Mouse (Mus musculus) liver, embryonic 11.5 days (tissue): Measurements from ENCODE around the gene Il1rapl2. TPM values are rescaled to one million over a fixed set of nuclear protein-coding genes. Genes with fewer than 3 reads are reported as not detected.

Experiments
- ATAC-seq: fragments of 200-750 bp; cut with Nextera tagmentation; replicated peaks from 2 replicates; pipeline ENCODE4 v1.8.0; 2017; ENCODE audit warnings: moderate number of reproducible peaks, mild to moderate bottlenecking, moderate TSS enrichment, moderate library complexity; ENCODE audit not compliant: low FRiP score
- DNase-seq: peaks from one replicate; pipeline ENCODE4 v3.0.0-alpha.2; 2017; ENCODE audit warnings: low spot score
- H3K27ac ChIP-seq: fragments of 300-500 bp; sonication (generic); 2 replicates; pipeline ENCODE4 v1.5.1; 2014; ENCODE audit warnings: mild to moderate bottlenecking, low read depth, low read length, control low read depth
- H3K27me3 ChIP-seq: fragments of 300-500 bp; sonication (generic); replicated peaks from 2 replicates; pipeline ENCODE4 v1.6.1; 2014; ENCODE audit warnings: low read length, mixed read lengths; ENCODE audit not compliant: control insufficient read depth, insufficient read depth
- H3K36me3 ChIP-seq: fragments of 300-500 bp; sonication (generic); 2 replicates; pipeline ENCODE4 v1.6.1; 2014; ENCODE audit warnings: mild to moderate bottlenecking, low read length, moderate library complexity, mixed read lengths; ENCODE audit not compliant: control insufficient read depth, insufficient read depth
- H3K4me1 ChIP-seq: fragments of 300-500 bp; sonication (generic); replicated peaks from 2 replicates; pipeline ENCODE4 v1.6.1; 2014; ENCODE audit warnings: low read length, mixed read lengths; ENCODE audit not compliant: control insufficient read depth, insufficient read depth
- H3K4me2 ChIP-seq: fragments of 300-500 bp; sonication (generic); 2 replicates; pipeline ENCODE4 v1.6.1; 2014; ENCODE audit warnings: mild to moderate bottlenecking, control low read depth, moderate library complexity
- H3K4me3 ChIP-seq: fragments of 300-500 bp; sonication (generic); 2 replicates; pipeline ENCODE4 v1.5.1; 2014; ENCODE audit warnings: low read depth, low read length, control low read depth
- H3K9ac ChIP-seq: fragments of 300-500 bp; sonication (generic); 2 replicates; pipeline ENCODE4 v1.6.1; 2014; ENCODE audit warnings: low read depth, low read length, control low read depth
- H3K9me3 ChIP-seq: fragments of 300-500 bp; sonication (generic); 2 replicates; pipeline ENCODE4 v1.6.1; 2016; ENCODE audit warnings: low read length, inconsistent platforms, mixed read lengths; ENCODE audit not compliant: control insufficient read depth
- WGBS: fragments of 180-500 bp; shearing (Covaris S2); extraction: QIAGEN DNeasy Blood & Tissue Kit; methylation state at CpG from one replicate; pipeline ENCODE4 v1.1.7; 2014; 5-methylcytosine and 5-hydroxymethylcytosine counted together
- polyA plus RNA-seq: library from polyadenylated mRNA; unstranded; fragments of >200 nt; fragmentation: Nextera tagmentation; extraction: Ambion mirVana; gene quantifications from 2 replicates; pipeline ENCODE4 v1.2.1, GENCODE M21; 2014

Gene Il1rapl2
- polyA plus RNA-seq, 1 experiment from 2014 or later = 0.21 TPM

DNA sequence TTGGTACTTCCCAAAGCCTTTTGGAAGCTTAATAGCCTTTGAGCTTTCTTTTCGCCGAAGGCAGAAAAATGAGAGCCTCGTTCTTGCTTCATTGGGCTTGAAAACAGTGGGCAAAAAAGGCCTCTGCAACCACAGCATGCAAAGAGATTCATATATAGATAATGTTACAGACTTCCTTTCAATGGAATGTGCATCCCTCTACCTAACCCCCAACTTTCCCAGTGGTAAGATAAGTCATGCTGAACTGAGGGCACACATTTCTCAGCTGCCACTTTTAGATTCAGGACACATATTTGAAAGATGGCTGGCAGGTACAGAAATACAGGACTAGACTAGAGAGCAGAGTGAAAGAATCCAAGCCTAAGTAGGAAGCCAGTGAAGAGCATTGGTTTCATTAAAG, 185.1 kb downstream of the Il1rapl2 start:
- no peak overlapping the region for H3K27ac ChIP-seq
- no peak overlapping the region for H3K4me3 ChIP-seq
- H3K4me1 ChIP-seq = no peaks in the 10 kb centered on the region
- H3K4me2 ChIP-seq = no peak overlapping the region
- no peak for DNase-seq
- no peaks in the 10 kb centered on the region for H3K27me3 ChIP-seq
- no peaks in the 10 kb centered on the region for H3K36me3 ChIP-seq
- no peak for ATAC-seq
- no peak overlapping the region for H3K9ac ChIP-seq
- 81% methylated on average over 3 of the region's 3 CpGs for WGBS
- no peaks in the 10 kb centered on the region for H3K9me3 ChIP-seq

- ATAC-seq = no peak
- Histone ChIP-seq H3K9me3 (no peaks in the 10 kb centered on the region), H3K36me3 (no peaks in the 10 kb centered on the region), H3K9ac (no peak overlapping the region), H3K4me1 (no peaks in the 10 kb centered on the region), H3K27ac (no peak overlapping the region), H3K27me3 (no peaks in the 10 kb centered on the region), H3K4me3 (no peak overlapping the region), H3K4me2 (no peak overlapping the region)
- no peak for DNase-seq
- 67% methylated on average over 6 of the region's 6 CpGs for WGBS
These were observed 235.2 kb downstream of the Il1rapl2 start for GRCm38 (mm10) chrX:137805484-137806200.

DNA sequence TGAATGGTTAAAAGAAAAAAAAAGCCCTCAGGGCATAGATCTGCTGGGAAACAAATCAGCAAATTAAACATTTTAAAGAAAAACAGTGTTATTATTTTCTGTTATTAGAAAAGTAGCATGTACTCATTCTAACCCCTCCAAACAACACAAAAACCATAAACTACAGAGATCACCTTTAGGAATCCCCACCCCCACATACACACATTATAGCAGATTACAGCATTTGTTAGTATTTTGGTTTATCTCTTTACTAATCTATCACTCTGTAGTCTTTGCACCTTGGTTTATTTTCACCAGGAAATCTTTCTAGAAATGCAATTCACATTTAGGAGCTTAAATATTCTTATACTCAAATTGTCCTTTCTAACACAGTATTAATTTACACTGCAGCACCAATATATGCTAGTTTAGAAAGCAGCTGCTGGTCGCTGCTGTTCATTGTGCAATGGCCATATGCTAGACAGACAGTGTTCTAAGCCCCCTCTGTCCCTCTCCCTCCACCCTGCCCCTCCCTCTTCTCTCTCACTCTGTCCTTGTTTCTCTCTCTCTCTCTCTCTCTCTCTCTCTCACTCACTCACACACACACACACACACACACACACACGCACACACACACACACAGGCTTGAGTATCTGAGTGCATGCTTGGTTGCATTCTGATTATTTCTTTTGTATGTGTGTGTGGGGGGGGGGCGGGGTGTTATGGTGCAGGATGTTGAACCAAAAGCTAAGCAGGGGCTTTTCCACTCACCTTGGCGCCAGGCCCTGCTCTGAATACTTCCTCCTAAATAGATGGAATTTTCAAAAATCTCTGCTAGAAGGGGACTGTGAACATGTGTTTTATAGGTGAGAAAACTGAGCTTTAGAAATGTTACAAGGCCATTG, 236.1 kb downstream of the Il1rapl2 start:
- Histone ChIP-seq H3K4me2 (no peak overlapping the region), H3K4me3 (no peak overlapping the region), H3K9me3 (no peaks in the 10 kb centered on the region), H3K27ac (no peak overlapping the region), H3K36me3 (no peaks in the 10 kb centered on the region), H3K9ac (no peak overlapping the region), H3K4me1 (no peaks in the 10 kb centered on the region), H3K27me3 (no peaks in the 10 kb centered on the region)
- ATAC-seq = no peak
- WGBS = 73% methylated on average over 4 of the region's 4 CpGs
- no peak for DNase-seq

- H3K4me3 ChIP-seq = no peak overlapping the region
- no peak overlapping the region for H3K9ac ChIP-seq
- no peak for ATAC-seq
- no peak overlapping the region for H3K27ac ChIP-seq
- H3K4me1 ChIP-seq = no peaks in the 10 kb centered on the region
- no peak overlapping the region for H3K4me2 ChIP-seq
- no peaks in the 10 kb centered on the region for H3K36me3 ChIP-seq
- DNase-seq = no peak
- no peaks in the 10 kb centered on the region for H3K9me3 ChIP-seq
- WGBS = 69% methylated on average over 3 of the region's 3 CpGs
- no peaks in the 10 kb centered on the region for H3K27me3 ChIP-seq
These were observed 239.1 kb downstream of the Il1rapl2 start for GRCm38 (mm10) chrX:137809526-137809925.

GRCm38 (mm10) chrX:137812151-137812550, 241.7 kb downstream of the Il1rapl2 start:
- Histone ChIP-seq H3K9ac (no peak overlapping the region), H3K27me3 (no peaks in the 10 kb centered on the region), H3K9me3 (no peaks in the 10 kb centered on the region), H3K4me2 (no peak overlapping the region), H3K4me3 (no peak overlapping the region), H3K4me1 (no peaks in the 10 kb centered on the region), H3K27ac (no peak overlapping the region), H3K36me3 (no peaks in the 10 kb centered on the region)
- 74% methylated on average over 1 of the region's 1 CpGs for WGBS
- no peak for ATAC-seq
- DNase-seq = no peak

GRCm38 (mm10) chrX:137848936-137849335, 278.5 kb downstream of the Il1rapl2 start:
- ATAC-seq (no peak), DNase-seq (no peak)
- 55% methylated on average over 3 of the region's 3 CpGs for whole genome bisulfite sequencing
- H3K9me3 ChIP-seq = no peaks in the 10 kb centered on the region
- H3K27ac ChIP-seq = no peak overlapping the region
- H3K27me3 ChIP-seq = no peaks in the 10 kb centered on the region
- no peak overlapping the region for H3K4me3 ChIP-seq
- no peak overlapping the region for H3K9ac ChIP-seq
- no peak overlapping the region for H3K4me2 ChIP-seq
- H3K4me1 ChIP-seq = no peaks in the 10 kb centered on the region
- H3K36me3 ChIP-seq = no peaks in the 10 kb centered on the region

DNA sequence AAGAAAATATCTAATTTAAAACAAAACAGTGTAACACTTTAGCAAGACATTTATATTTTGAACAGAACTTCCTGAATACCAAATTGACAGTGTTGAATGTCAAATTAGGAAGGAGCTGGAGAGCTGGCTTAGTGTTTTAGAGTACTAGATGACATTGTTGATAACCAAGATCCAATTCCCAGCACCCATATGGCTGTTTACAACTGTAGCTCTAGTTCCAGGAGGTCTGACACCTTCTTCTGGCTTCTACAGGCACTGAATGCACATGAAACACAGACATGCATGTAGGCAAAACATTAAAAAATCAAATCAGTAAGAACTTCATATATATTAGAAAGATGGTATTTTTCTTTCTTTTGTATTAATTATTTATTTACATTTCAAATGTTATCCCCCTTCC, 353.1 kb downstream of the Il1rapl2 start:
- ATAC-seq (no peak), DNase-seq (no peak)
- no peaks in the 10 kb centered on the region for H3K27me3 ChIP-seq
- no peaks in the 10 kb centered on the region for H3K4me1 ChIP-seq
- no peak overlapping the region for H3K27ac ChIP-seq
- no peak overlapping the region for H3K9ac ChIP-seq
- H3K4me3 ChIP-seq = no peak overlapping the region
- H3K36me3 ChIP-seq = no peaks in the 10 kb centered on the region
- H3K4me2 ChIP-seq = no peak overlapping the region
- H3K9me3 ChIP-seq = no peaks in the 10 kb centered on the region

DNA sequence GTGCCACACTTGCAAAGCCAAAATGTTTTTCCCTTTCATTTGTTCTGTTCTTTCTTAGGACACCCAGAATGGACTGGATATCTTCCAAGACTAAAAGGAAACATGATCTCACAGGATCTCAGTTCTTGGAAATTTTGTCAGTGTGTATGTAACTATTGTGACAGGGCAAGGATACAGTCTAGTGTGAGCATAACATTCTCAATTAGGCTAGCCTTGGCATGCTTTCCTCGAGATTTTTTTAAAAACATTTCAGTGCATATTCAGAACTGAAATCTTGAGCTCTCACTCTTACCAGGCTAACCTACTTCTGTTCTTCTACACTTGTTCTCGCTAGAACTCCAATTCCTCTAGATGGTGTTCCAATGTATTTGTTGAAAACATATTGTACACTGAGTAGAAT, 356.4 kb downstream of the Il1rapl2 start:
- DNase-seq (no peak), ATAC-seq (no peak)
- Histone ChIP-seq H3K4me2 (no peak overlapping the region), H3K4me1 (no peaks in the 10 kb centered on the region), H3K9ac (no peak overlapping the region), H3K36me3 (no peaks in the 10 kb centered on the region), H3K9me3 (no peaks in the 10 kb centered on the region), H3K27ac (no peak overlapping the region), H3K27me3 (no peaks in the 10 kb centered on the region), H3K4me3 (no peak overlapping the region)
- 63% methylated on average over 2 of the region's 2 CpGs for WGBS

- 58% methylated on average over 1 of the region's 1 CpGs for WGBS
- Histone ChIP-seq H3K4me2 (no peak overlapping the region), H3K27ac (no peak overlapping the region)
These were observed 377.3 kb downstream of the Il1rapl2 start for GRCm38 (mm10) chrX:137947741-137948140.

More at GRCm38 (mm10) chrX:137947741-137948140, 377.3 kb downstream of the Il1rapl2 start:
- no peaks in the 10 kb centered on the region for H3K4me1 ChIP-seq
- no peaks in the 10 kb centered on the region for H3K9me3 ChIP-seq
- no peaks in the 10 kb centered on the region for H3K36me3 ChIP-seq
- DNase-seq (no peak), ATAC-seq (no peak)
- H3K9ac ChIP-seq = no peak overlapping the region
- H3K27me3 ChIP-seq = no peaks in the 10 kb centered on the region
- H3K4me3 ChIP-seq = no peak overlapping the region
